Mouse (Mus musculus): ENCODE measurements around the gene Atp5g3. TPM values are rescaled to one million over a fixed set of nuclear protein-coding genes. Genes with fewer than 3 reads are reported as not detected.
"Not testable (repeated sequence)": the region's sequence is repeated elsewhere in the genome, so short reads cannot be mapped to it uniquely, and the experiment has no call there.

Gene Atp5g3
- total RNA-seq (2021) = 1,000 to 10,000 TPM; 3,634 to 3,681 TPM
- long read RNA-seq, experiment 1, transcript Atp5g3-202 (5 exons, 723 nt) = minor isoform, 266 of 1,226 reads
- long read RNA-seq, experiment 1, transcript Atp5g3-201 (5 exons, 714 nt) = major isoform, 776 of 1,226 reads
- long read RNA-seq, experiment 1, partial matches to known transcripts = 168 of 1,226 reads
- long read RNA-seq, experiment 1, other reads (novel, unspliced or antisense) = 13 of 1,226 reads
- long read RNA-seq, experiment 2, transcript Atp5g3-202 (5 exons, 723 nt) = minor isoform, 196 of 1,048 reads
- long read RNA-seq, experiment 2, transcript Atp5g3-201 (5 exons, 714 nt) = major isoform, 667 of 1,048 reads
- long read RNA-seq, experiment 2, partial matches to known transcripts = 164 of 1,048 reads
- long read RNA-seq, experiment 2, other reads (novel, unspliced or antisense) = 17 of 1,048 reads

DNA sequence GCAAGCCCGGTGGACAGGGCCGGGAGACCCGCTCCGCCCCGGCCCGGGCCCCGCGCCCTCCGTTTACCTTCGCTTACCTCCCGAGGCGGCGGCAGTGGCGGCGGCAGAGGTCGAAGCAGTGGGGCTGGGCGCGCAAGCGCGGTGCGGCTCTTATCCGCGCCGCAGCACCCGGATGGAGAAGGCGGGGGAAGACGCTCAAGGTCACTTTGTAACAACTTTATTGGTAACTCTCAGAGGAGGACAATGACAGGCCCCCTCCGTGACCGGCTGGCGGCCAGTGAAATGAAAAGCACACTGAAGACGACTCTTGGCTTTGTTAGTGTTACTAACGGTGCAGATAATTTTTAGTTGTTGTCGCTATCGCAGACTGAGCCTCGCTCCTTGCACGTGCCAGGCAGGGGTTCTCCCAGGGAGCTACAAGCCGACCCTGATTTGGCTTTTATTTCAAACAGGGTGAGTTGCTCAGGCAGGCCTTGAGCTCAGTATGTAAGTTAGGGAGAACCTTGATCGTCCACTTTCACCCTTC is at the start of gene Atp5g3:
Gene Atp5g3 (minus strand): TSS at position 152 of the 526 bp plus-strand sequence.
- intact Hi-C loops (cut with DNase I) = no loop called here

GRCm38 (mm10) chr2:73958342-73958741 is 47.2 kb upstream of the Atp5g3 start:
- DNase-seq = no peak
- intact Hi-C loops (cut with DNase I) = no loop called here

More for the DNA sequence above, at the start of gene Atp5g3:
- DNase-seq = peak; percentile 91 to 94

DNA sequence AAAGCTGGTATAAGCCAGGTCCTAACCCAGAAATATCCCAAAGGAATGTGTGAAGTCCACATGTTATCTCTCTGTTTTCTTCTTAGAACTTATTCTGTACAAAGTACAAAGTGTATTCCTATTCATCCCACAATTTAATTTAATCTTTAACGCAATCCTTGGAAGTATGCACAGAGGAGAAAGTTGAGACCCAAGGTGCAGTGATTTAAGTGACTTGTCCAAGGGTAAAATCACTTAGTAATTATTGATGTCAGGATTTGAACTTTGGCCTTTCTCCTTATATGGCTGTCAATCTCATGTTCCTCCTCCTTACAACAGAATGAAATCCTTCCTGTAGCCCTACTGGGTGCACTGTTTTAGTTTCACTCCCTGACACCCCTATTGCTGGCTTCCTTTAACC is 42.5 kb upstream of the Atp5g3 start:
- intact Hi-C loops (cut with DNase I) = no loop called here
- no peak for DNase-seq

- no peak for DNase-seq
- intact Hi-C loops (cut with DNase I) = no loop called here
Observed at GRCm38 (mm10) chr2:73952597-73953219, 41.6 kb upstream of the Atp5g3 start.

DNA sequence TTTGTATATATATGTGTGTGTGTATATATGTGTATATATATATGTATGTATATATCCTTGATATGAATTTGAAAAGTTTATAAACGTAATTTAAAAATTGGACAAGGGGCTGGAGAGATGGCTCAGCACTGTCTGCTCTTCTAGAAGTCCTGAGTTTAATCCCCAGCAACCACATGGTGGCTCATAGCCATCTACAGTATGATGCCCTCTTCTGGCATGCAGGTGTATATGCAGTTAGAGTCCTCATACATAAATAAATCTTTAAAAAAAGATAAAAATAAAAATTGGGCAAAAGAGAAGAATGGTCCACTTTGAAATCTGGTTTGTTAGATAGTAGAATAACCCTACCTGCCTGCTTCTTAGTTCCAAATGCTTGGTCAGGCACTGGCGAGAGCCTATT is 36.2 kb upstream of the Atp5g3 start:
- no peak for DNase-seq
- intact Hi-C loops (cut with DNase I) = no loop called here

DNA sequence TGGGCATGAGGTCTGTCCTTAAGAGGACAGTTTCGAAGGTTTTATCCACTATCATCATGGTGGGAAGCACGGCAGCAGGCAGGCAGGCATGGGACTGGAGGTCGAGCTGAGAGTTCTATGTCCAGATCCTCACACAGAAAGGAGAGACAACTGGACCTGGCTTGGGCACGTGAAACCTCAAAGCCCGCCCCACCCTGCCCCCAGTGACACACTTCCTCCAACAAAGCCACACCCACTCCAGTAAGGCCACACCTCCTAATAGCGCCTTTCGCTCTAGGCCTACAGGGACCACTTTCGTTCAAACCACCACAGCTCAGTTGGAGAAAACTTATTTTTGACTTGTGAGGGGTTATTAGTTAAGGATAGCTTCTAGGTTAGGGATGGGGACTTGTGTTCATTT is 32.6 kb upstream of the Atp5g3 start:
- intact Hi-C loops (cut with DNase I) = no loop called here
- DNase-seq = no peak

GRCm38 (mm10) chr2:73942844-73943243 is 31.7 kb upstream of the Atp5g3 start:
- DNase-seq = no peak
- intact Hi-C loops (cut with DNase I) = no loop called here

DNA sequence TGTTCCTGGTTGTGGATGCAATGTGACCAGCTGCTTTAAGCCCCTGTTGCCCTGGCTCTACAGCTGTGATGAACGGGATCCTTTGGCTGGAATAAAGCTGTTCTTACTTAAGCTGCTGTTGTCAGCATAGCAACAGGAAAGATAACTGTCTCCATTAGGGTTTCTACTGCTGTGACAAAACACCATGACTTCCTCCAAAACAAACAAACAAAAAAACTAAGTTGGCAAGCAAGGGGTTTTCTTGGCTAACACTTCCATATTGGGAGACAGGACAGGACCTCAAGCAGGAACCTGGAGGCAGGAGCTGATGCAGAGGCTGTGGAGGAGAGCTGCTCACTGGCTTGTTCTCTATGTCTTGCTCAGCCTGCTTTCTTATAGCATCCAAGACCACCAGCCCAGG is 30.2 kb upstream of the Atp5g3 start:
- no peak for DNase-seq
- intact Hi-C loops (cut with DNase I) = no loop called here

GRCm38 (mm10) chr2:73940471-73940870 is 29.3 kb upstream of the Atp5g3 start:
- intact Hi-C loops (cut with DNase I) = no loop called here
- DNase-seq = no peak

- intact Hi-C loops (cut with DNase I) = no loop called here
- DNase-seq = no peak
Observed at GRCm38 (mm10) chr2:73938896-73939295, 27.8 kb upstream of the Atp5g3 start.

DNA sequence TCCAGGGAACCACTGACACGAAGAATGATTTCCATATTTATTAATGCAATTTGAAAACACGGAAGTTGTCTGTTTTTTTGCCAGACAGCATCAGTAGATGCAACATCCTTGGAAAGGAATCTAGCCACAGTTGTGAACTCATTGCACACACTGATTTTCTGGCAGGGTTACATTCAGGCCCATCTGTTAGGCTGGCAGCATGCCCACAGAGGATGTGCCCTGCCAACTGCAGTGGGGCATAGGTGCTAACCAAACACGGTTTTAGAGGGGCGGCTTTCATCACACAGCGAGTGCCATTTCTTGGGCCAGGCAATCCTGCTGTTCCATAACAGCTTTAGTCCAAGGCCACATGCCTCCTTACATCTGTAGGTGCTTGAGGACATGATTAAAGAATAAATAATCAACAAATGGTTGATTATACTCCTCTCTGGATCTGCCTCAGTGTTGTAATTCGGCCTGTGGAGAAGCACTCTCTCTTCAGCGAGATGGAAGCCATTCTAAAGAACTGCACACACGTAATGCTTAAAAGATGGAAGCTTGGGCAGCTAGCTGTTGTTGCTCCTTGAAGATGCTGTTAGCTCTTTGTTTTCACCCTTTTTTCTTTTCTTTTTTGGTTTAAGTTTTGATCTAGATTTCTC is 21.7 kb upstream of the Atp5g3 start:
- intact Hi-C loops (cut with DNase I) = no loop called here
- no peak for DNase-seq

DNA sequence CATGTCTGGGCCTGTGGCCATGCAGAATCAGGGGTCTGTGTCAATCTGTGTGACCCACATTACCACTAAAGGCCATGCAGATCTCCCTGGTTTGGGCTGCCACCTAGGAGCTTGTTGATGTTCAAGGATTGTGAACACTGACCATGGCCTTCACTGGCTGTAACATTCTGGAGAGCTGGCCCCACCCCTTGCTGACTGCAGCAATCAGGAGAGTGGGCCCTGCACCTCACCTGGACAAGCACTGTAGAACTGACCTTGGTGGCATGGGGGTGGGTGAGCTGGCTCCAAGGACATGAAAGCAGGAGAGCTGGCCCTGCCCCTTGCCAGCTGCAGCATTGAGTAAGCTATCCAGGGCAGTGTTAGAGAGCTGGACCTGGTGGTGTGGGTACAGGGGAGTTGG is 16.6 kb upstream of the Atp5g3 start:
- intact Hi-C loops (cut with DNase I) = no loop called here
- no peak for DNase-seq

DNA sequence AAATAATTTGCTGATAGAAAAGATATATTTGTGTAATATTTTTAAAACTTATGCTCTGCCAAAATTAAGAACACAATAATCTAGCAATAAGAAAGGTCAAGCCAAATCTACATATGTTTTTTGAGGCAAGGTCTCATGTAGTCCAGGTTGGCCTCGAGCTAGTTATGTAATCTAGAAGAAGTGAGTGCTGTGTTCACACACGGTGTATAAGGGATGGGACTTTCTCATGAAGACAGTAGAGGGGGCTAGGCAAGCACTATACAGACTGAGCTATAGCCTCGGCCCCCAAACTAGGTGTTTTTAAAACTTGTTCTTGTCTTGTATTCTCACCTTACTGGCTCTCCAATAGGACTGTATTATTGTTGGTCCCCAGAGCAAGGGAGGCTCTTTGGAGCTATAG is 14.4 kb upstream of the Atp5g3 start:
- intact Hi-C loops (cut with DNase I) = no loop called here
- DNase-seq = no peak

DNA sequence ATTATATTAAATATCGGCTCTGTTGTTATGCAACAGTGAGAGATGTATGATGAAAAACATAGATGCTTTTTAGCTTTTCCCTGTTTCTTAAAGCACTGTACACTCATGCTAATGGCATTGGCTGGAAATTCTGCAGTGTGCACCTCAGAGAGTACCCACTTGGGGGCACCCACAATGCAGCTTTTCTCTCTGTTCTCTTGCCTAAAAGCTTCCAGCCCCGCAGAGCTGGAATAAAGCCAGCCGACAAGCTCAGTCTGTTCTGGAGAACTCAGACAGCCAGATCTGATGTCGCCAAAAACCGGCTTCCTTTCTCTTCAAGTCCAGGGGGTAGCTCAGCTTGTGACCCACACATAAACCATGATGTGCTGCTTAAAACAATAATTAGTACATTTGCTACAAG is 14.0 kb upstream of the Atp5g3 start:
- peak; percentile 53 to 68 for DNase-seq
- intact Hi-C loops (cut with DNase I) = no loop called here

DNA sequence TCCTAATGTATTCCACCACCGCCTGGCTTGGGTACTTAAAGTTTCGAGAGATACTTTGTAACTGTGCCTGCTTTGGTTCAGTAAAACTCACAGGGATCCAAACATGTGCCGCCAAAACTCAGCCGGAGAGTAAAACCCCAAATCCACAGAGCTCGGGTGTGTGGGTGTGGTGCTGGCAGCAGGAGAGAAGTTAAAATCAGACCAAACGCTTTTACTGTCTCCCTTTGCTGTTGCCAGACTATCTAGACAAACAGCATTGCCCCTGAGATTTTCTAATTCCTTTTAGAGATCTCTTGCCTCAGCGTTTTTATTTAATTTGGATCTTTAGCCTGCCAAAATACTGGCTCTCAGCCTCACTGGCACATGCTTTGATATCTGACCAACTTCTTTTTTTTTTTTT is 8.5 kb upstream of the Atp5g3 start:
- no peak for DNase-seq
- intact Hi-C loops (cut with DNase I) = no loop called here

GRCm38 (mm10) chr2:73912264-73912663 is 1.1 kb upstream of the Atp5g3 start:
- no peak for DNase-seq
- intact Hi-C loops (cut with DNase I) = no loop called here

DNA sequence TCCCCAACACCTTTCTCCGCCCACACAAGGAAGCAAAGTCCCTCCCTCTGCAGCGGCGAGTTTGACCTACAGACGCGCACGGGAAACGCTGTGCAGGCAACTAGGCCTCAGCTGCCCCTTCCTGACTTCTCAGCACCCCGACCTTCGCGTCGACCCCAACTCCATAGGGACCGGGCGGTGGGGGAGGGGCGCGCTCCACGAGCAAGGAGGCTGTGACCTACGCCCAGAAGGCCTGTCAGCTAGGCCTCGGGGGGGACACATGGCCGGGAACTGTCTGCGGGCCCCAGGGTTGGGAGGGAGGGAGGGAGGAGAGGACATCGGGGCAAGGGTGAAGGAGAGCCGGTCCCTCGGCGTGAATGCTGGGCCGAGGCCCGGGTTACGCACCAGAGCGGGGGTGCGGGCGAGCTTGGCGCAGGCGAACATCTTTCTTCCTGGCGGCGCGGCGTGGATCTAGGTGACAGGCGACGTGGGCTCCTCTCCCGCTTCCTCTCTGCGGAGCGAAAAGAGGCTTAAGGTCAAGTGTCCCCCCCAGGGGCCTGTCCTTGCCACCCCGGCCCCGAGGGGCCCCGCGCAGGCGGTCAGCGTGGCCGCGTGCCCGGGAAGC is 453 bp downstream of the Atp5g3 start:
- intact Hi-C loops (cut with DNase I) = no loop called here
- DNase-seq = peak; percentile 66 to 75

- intact Hi-C loops (cut with DNase I) = no loop called here
- no peak for DNase-seq
Observed at GRCm38 (mm10) chr2:73909116-73909515, 2.0 kb downstream of the Atp5g3 start.

DNA sequence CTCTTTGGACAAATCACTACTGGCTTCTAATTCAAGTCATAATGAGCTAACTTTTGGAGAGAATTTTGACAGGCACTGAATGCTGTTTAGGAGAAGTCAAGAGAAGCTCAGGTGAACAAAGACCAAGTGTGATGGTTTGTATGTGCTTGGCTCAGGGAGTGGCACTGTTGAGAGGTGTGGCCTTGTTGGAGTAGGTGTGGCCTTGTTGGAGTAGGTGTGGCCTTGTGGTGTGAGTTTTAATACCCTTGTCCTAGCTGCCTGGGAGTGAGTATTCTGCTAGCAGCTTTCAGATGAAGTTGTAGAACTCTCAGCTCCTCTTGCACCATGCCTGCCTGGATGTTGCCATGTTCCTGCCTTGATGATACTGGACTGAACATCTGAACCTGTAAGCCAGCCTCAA is 6.4 kb downstream of the Atp5g3 start:
- intact Hi-C loops (cut with DNase I); DNase-seq: not testable (repeated sequence)

DNA sequence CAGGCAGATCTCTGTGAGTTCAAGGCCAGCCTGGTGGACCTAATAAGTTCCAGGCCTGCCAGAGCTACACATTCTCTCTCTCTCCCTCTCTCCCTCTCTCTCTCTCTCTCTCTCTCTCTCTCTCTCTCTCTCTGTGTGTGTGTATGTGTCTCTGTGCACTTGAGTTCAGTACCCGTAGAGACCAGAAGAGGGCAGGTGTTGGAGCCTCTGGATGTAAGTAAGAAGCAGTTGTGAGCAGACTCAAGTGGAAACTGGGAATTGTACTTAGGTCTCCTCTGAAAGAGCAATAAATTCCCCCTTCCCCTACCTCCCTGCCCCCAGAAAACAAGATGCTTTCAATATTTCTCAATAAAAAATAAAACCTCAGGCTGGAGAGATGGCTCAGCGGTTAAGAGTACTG is 7.6 kb downstream of the Atp5g3 start:
- intact Hi-C loops (cut with DNase I) = no loop called here

GRCm38 (mm10) chr2:73902328-73902727 is 8.8 kb downstream of the Atp5g3 start:
- DNase-seq; intact Hi-C loops (cut with DNase I): not testable (repeated sequence)

More for the DNA sequence above, 7.6 kb downstream of the Atp5g3 start:
- DNase-seq = no peak
